Mouse (Mus musculus) cerebellum, postnatal 25 days (tissue): ENCODE data around the gene Vezf1.

Source experiments
- DNase-seq, 2 experiments: peaks; one replicate each; pipeline ENCODE4 v3.0.0; 2021; ENCODE audit warnings: mixed read lengths in 2 of 2

The Vezf1 gene

DNA sequence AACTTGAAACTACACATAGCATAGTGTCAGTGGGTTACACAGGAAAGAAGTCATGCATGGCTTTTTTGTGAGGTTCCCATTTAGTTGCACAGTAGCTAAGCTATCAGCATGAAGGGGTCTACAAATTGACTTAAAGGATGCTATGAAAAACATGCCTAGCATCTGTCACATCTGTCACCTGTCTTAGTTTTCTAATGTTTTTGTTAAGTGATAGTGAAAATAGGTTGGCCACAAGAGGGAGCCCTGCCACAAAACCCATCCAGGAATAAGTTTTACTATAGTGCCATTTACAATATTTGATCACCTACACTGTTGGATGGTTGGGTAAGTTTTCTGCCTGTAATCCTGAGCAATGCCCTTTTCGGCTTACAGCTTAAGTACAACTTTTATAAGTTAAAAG lies 13.5 kb upstream of the Vezf1 start:
- DNase-seq = peak; percentile 45 to 72

DNA sequence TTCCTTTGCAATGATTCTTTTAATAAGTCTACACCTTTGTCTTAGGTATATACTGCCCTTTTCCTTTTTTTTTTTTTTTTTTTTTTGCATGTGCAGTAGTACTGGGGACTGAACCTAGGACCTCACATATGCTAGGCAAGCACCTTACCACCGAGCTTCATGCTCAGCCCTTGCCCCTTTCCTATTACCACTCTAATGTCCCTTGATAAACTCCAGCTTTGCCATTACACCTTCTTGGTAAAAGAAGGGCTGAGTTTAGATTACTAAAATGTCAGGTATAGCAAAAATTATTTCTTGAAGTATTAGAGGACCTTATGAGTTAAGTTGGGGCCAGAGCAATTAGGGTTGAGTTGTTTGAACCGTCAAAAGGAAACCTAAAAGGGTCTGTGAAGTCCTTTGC lies 12.3 kb upstream of the Vezf1 start:
- DNase-seq = no peak

DNA sequence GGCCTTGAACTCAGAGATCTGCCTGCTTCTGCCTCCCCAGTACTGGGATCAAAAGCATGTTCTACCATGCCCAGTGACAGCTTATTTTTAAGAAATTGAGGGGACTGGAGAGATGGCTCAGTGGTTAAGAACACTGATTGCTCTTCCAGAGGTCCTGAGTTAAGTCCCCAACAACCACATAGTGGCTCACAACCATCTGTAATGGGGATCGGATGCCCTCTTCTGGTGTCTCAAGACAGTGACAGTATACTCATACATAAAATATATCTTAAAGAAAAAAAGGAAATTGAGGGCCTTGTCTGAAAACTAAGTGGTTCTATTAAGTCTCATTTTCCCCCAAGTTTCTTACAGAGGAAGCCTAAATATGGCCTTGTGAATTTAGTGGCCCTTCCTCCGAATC lies 10.3 kb upstream of the Vezf1 start:
- DNase-seq = no peak

DNA sequence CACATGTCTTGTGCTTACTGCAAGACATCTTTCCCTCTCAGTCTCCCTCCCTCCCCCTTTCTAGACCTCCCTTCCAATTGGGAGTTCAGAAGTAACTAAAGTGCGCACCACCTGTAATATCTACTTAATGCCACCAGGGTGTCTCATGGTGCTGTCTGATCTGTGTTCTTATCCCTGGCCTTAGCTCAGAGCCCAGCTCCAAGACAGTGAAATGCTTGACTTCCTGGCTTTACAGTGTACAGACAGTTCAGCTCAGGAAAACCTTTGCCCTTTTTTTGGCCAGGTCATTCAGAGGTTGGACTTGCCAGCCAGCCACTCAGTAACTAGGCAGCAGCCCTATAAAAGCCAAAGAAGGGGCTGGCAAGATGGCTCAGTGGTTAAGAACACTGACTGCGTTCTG lies 8.9 kb upstream of the Vezf1 start:
- peak; percentile 47 to 52 for DNase-seq

DNA sequence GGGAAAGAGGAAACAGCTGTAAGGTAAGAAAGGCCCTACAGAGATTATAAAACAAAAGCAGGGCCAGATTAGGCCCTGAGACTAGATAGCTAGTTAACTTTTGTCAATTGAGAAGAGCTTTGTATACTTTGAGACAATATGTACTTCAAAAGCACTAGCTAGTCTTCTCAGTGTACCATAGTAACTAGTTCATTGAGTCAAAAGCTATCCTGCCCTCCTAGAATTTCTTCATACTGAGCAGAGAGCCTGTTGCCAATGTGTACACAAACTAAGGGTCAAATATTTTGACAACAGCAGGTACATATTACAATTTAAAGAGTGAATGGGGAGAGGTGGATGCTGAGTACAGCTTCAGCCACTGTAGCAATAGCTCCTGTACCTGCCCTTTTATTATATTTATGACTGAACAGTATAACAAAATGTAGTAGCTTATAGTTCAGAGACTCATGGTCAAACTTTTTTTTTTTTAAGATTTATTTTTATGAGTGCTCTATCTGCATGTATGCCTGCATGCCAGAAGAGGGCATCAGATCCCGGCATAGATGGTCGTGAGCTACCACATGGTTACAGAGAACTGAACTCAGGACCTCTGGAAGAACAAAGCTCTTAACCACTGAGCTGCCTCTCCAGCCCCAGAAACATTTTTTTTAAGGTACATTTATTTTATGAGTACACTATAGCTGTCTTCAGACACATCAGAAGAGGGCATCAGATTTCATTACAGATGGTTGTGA lies 6.0 kb upstream of the Vezf1 start:
- peak in 1 of 2 experiments; percentile 12 for DNase-seq

DNA sequence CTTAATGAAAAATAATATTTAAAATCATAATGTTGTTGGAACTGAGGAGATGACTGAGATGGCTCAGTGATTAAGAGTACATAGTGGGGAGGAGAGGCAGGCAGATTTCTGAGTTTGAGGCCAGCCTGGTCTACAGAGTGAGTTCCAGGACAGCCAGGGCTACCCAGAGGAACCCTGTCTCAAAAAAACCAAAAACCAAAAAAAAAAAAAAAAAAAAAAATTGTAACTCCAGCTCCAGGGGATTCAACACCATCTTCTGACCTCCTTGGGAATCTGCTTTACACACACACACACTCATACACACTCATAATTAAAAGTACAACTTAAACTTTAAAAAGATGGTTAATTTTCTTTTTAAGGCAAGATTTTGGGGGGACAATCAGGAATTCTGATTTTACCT lies 2.3 kb upstream of the Vezf1 start:
- DNase-seq = no peak

DNA sequence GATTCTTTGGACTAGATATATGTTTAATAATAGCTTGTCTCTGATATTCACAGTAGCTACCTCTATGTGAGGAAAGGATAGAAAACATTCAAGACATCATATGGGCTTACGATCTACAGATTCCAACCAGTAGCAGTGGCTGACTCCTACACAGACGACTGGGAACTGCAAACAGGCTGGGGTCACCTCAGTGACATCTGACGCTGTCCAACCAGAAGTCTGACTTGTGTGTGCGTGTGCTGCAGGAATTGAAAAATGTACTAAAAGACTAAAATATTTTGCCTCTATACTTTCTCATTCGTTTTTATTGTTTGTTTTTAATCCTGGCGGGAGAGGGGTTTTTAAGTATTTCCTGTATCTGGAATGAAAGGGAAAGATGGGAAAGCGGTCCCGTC lies 891 bp upstream of the Vezf1 start:
- DNase-seq = peak in 1 of 2 experiments; percentile 33

DNA sequence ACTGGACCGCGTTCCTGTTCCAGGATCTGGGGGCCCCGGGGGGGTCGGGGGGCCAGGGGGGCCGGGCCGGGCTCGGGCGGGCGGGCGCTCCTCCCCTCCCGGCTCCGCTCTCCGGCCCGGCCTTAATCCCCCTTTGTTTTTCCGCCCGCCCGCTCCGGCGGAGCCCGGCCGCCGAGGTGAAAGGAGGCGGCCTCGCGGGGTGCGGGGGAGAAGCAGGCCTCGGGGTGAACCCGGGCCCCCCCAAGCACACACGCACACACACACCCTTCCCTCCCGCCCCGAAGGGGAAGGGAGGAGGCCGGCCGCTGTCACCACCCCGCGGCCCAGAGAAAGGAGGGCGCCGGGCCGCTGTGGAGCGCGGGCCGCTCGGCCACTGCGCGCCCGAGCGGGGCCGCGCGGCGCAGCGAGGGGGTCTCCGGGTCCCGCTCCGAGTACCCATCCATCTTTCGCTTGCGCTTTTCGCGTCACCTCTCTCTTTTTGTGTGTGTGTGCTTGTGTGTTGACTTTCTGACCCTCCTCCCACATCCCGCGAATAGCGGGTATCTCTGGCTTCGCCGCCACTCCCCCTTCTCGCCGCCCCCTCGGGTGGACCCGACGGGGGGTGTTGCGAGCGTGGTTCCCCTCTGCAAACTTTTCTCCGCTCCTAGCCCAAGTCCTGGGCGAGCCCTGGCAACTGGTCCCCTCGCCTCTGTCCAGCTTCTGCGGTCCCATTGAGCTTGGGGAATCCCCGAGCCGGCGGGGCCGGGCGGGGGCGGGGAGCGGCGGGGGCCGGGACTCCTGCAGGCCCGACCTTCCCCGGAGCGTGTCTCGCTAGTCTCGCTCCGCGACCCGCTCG lies 549 bp downstream of the Vezf1 start:
- DNase-seq = peak; percentile 59 to 73

DNA sequence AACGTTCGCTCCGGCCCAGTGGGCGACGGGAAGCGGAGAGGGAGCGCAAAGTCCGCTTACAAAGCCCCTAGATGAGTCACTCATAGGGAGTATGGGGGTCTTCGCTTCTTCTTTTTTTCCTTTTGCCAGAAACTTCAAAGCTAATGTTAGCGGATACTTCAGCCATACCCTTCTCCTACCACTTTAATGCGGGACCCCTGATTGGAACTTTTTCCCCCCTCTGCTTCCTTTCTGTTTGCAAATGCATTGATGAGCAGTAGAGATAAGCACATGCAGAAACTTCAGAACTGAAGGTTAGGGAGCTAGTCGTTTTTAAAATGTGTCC lies 1.1 kb downstream of the Vezf1 start:
- no peak for DNase-seq

DNA sequence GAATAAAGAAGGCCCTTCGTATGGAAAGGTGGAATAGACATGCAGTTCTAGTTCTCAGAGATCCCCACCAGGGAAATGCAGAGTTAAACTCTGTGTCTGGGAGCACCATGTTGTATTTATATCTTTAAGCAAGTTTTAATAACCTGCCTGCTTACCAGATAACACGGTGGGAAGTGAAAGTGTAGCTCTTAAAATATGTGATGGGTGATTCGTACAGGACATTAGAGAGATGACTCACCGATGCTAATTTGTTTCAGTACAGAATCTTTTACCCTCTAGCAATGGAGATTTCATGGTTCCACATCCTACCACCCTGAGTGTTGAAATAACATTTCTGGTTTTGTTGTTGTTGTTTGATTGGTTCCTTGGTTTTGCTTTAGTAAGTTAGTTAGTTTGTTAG lies 2.3 kb downstream of the Vezf1 start:
- no peak for DNase-seq

DNA sequence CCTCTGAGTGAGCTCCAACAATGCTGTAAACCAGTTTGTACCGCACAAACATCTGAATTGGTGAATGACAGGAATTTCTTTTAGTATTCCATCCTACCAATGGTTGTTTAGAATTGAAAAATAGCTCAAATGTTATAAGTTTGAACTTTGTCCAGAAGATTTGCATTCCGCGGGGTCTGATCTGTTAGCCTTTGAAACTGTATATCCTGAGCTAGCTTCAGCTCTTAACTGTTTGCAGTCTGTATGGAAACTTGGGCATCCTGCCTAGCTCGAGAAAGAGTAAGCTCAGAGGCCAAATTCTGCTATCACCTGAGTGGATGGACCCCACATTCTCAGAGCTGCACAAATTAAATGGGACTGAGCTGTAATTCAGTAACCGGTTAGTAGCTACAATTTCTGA lies 3.0 kb downstream of the Vezf1 start:
- DNase-seq = no peak

DNA sequence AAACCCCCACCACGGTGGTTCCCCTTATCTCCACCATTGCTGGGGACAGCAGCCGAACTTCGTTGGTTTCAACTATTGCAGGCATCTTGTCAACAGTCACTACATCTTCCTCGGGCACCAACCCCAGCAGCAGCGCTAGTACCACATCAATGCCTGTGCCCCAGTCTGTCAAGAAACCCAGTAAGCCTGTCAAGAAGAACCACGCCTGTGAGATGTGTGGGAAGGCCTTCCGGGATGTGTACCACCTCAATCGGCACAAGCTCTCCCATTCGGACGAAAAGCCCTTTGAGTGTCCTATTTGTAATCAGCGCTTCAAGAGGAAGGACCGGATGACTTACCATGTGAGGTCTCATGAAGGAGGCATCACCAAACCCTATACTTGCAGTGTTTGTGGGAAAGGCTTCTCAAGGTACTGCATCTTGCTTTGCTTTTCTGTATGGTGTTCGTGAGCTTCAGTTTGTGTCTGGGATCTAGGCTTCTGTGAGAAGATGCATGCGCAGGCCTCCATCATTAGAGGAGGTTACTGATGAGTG lies 5.3 kb downstream of the Vezf1 start:
- no peak for DNase-seq

DNA sequence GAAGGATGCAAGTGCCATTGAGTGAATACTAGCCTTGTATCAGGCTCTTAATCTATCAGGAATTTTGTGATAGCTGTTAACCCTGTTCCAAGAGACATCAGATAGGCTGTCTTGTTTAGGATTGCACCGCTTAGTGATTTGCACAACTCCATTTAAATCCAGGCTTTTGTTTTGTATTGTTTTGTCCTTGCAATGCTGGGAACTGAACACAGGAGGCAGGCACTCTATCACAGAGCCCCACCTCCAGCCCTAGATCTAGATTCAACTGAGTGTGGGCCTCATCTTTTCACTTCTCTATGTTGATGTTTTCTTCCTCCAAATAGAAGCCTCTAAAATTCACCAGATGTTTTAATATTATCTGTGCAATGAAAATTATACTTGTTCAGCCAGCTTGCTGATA lies 7.6 kb downstream of the Vezf1 start:
- DNase-seq = no peak

DNA sequence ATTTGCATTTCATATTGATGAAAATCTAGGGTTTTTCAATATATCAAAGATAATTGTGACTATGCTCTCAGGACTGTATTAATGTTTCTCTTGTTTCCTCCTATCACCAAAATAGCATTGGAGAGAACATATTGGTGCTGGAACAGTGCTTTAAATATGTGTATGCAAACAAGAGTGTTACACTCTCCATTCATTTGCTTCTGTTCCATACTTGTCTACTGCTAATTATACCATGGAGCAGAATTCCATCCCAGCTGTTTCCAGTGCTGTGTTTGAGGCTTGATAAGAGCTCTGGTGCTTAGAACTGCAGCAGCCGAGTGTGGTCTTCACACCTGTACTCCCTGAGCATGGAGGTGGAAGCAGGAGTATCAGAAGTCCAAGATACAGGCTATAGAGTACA lies 8.3 kb downstream of the Vezf1 start:
- DNase-seq = no peak

DNA sequence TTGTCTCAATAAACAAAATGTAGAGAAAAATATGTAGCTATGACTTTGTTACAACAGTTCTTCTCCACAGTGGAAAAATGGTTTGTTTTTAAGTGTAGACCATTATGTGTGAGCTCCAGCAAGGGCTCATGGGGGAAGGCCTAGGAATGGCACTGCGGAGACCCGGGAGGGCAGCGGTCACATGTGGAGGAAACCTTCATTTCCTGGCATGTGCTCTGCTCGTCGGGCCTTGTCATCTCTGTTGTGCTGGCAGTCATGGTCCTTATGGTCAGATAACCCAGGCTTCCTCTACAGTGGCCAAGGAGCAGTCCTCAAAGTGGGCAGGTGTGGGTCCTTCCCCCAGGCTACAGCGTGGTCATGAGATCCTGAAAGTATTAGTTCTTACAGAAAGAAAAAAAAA lies 15.6 kb downstream of the Vezf1 start:
- DNase-seq = no peak

DNA sequence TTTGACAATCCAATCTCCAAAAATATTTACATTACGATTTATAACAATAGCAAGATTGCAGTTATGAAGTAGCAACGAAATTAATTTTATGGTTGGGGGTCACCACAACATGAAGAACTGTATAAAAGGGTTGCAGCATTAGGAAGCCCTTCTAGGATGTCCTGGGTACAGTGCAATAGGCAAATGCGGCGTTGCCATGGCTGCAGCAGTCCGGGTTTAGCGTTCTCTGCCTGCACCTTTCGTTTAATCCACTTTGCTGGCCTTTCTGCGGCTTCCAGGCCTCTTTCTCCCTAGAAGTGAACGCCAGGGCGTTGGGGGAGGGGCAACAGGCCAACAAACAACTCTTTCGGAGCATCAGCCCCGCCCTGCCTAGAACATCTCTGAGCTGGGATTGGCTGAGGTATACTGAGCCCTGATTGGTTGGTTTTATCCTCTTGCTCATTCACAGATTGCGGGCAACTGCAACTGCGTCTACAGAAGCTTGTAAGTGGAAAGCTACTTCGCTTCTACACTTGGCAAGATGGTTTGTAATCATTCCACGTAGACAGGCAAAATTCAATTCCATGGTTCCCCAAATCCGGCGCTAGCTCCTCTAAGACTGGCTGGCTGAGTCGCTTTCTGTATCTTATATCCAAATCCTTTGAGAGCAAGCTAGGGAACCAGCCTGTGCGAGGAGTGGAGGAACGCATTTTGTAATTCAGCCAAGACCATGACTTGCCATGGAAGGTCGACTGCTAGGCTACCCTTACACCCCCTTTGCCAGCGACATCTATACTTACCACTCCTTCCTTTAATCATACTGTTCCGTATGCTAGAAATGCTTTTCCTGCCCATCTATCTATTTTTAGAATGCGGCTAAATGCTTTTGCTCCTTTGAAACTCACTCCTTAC lies 18.9 kb downstream of the Vezf1 start:
- DNase-seq = peak; percentile 92 to 97

DNA sequence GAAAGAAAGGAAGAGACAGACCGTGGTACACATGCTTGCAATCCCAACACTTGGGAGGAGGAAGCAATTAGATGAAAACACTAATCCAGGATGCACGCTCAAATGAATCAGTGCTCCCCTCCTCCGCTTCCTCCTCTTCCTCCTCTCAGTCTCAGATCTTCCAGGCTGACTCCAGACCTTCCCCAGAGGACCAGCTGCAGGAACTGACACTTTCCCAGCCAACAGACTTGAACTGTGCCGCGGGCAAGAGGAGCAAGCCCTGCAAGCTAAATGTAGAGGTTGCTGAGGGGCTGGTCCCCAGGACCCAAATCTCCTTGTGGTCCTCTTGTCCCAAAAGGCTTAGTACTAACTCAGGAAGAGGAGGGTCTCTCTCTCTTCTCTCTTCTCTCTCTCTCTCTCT lies 21.1 kb downstream of the Vezf1 start:
- no peak for DNase-seq

DNA sequence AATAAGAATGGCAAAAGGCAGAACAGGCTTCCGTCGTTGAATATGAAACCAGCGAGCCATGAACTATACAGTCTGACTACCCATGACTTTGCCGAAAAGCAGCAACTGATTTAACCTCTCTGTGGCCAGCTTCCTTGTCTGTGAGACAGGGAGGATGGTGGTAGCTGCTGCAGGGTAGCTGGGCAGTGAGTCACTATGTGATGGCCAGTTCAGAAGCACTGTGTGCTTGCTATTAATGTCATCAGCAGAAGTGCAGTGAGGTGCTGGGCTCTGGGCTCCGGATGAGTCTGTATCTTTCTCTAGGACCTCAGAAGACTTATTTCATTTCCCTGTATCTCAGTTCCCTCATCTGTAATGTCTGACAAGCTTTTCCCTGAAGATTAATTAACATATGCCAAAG lies 22.2 kb downstream of the Vezf1 start:
- DNase-seq = no peak

DNA sequence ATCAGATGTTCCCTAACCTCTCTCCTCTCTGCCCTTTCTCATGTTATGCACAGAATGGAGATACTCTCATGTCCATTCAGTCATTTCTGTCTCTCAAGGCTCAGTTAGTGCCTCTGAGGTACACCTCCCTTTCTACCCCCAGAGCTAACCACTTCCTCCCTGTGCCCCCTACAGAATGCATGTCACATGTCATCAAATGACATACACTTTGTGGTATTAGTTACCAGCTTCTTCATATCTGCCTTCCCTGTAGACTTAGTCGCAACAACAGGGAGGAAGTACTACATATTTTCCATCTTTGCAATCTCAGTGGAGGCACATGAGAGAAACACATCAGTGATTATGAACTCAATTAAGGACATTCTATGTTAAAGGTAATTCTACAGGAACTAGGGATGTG lies 23.9 kb downstream of the Vezf1 start:
- no peak for DNase-seq

DNA sequence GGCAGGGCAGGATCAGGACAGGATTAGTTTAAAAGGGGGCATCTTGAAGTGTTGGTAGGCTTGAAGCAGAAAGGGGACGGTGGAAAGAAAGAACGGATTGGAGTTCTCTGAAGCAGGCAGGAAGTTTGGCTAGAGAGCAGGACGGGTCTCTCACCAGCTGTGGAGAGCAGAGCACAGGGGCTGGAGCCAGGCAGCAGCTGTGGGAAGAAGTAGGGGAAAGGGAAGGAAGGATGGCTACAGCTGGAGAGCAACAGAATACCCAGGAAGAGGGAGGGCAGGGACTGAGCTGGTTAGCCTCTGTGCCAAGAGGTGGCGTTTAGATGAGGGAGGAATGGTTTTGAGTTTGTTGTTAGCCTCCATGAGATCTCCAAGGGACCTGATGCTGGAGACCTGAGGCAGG lies 29.1 kb downstream of the Vezf1 start:
- no peak for DNase-seq

DNA sequence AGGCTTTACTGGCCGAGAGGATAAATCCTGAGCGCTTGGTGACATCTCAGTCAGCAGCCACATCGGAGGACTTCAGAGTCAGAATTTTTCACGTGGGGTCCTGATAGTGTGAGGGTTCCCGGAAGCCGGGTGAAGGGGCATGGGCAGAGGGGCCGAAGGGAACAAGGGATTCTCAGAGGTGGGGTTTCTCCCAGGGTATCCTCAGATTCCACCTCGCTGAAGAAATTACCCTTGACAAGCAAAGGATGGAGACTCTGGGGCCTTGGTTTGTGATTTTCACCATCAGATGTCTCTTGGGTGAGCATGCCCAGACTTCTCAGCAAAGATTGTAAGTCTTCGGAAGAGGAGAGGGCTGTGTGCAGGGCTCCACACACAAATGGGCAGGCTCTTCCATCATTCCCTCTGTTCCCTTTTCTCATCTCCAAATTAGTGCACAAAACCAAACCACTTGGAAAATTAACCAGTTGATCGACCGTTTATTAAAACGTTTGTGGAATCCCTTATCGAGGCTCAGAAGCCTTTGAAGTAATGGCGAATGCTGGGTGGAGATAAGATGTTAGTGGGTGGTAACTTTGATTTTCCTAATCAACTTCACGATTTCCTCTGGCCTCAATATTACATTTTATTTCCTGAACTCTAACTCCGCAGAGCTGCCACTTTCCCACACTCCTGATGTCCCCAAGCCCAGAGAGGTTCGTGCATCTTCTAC lies 30.1 kb downstream of the Vezf1 start, which contains the start of gene Cuedc1:
Gene Cuedc1 (plus strand): TSS at position 38 of the 709 bp plus-strand sequence.
- DNase-seq = no peak

DNA sequence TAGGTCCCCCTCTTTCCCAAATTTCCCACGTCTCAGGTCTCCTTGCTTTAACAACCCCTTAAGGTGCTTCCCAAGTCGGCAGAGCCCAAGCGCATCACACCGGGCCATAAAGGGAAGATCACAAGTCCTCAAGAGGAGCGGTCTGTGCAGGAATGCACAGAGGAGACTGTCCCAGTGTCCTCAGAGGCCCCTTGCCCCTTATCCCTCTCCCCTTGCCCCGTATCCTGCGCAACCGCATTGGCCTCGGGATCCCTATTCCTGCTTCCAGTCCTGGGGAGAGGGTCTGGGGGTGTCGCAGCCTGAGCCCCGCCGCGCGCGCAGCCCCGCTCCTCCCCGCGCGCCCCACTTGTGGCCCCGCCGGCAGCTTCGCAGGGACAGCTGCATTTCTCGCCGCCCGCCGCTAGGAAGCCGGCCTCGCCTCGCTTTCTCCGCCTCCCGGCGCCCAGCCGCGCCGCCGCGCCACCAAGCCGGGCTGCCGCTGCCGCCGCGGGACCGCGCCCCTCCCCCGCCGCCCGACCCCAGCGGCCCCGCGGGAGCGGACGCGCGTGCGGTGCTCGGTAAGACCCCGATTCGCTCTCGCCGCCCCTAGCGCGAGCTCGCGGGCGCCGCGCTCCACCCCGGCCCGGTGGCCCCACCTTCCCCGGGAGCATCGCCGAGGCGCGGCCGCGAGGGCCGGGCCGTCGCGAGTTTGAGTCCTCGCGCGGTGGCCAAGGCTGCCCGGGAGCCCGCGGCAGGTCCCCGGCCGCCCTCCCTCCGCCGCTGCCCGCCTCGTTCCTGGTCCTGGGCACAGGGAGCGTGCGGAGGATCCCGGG lies 30.9 kb downstream of the Vezf1 start:
- DNase-seq = peak; percentile 88
